Mouse (Mus musculus) brain, embryonic 14.5 days (tissue): ENCODE measurements around the gene Actrt3.

ENCODE experiments used
- CTCF ChIP-seq: fragments of 200-500 bp; IDR thresholded peaks from 2 replicates; pipeline ENCODE4 v1.5.1; 2012; ENCODE audit warnings: inconsistent platforms, mild to moderate bottlenecking, moderate library complexity, borderline replicate concordance; ENCODE audit not compliant: insufficient read depth, insufficient read length; ENCODE audit errors: extremely low read depth
- POLR2A ChIP-seq: fragments of 200-500 bp; IDR thresholded peaks from 2 replicates; pipeline ENCODE4 v1.6.1; 2012; ENCODE audit warnings: mild to moderate bottlenecking, inconsistent platforms, borderline replicate concordance; ENCODE audit not compliant: poor library complexity, insufficient read depth, insufficient read length, severe bottlenecking; ENCODE audit errors: extremely low read depth

- TF ChIP-seq POLR2A (no peak), CTCF (no peak)
These were observed 3.0 kb upstream of the Actrt3 start for GRCm38 (mm10) chr3:30602740-30603098.
